17 mouse cellular contexts compared by ENCODE assay signal in the genomic region with DNA sequence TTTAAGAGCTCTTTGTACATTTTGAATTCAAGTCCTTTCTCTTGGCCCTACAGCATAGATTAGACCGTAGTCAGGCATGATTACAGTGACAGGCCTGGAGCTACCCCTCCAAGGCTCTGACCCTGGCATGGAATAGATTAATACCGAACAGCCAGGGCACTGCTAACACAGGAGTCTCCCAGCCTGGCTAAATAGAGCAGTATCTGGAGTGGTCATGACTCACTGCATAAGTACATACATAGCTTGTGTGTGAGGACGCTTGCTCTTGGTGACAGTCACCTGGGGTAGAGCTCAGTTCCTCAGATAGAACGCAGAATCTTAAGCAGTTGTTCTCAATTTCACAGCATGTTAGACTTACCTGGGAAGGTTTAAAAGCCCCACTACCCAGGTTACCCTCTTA.
"Had no signal": no experiment of that assay in that cellular context is flagged by ENCODE, and none has a peak within 500 bp of the region (broad histone marks: within the 10 kb centered on the region; RNA-seq: fewer than 3 reads in every experiment).

No protein-coding gene starts in this region.

- H3K27me3 ChIP-seq: intestine, embryonic 15.5 days; liver, embryonic 15.5 days; megakaryocyte, embryonic 14.5 days; midbrain, embryonic 15.5 days; neural tube, embryonic 12.5 days had no signal

- H3K9me3 ChIP-seq: intestine, embryonic 15.5 days; limb, embryonic 10.5 days; liver, embryonic 15.5 days; megakaryocyte, embryonic 14.5 days; midbrain, embryonic 15.5 days; neural tube, embryonic 12.5 days had no signal

- H3K4me3 ChIP-seq: intestine, embryonic 15.5 days; left cerebral cortex, adult 2 months; limb, embryonic 10.5 days; liver, embryonic 15.5 days; megakaryocyte, embryonic 14.5 days; midbrain, embryonic 15.5 days; neural tube, embryonic 12.5 days had no signal

- ATAC-seq: intestine, embryonic 15.5 days; midbrain, embryonic 15.5 days had no signal

- H3K4me2 ChIP-seq: intestine, embryonic 15.5 days; liver, embryonic 11.5 days; liver, embryonic 15.5 days; midbrain, embryonic 11.5 days; midbrain, embryonic 15.5 days; neural tube, embryonic 12.5 days had no signal

- H3K27ac ChIP-seq: intestine, embryonic 15.5 days; left cerebral cortex, adult 2 months; limb, embryonic 10.5 days; liver, embryonic 15.5 days; macrophage; midbrain, embryonic 15.5 days; neural tube, embryonic 12.5 days had no signal

- H3K36me3 ChIP-seq: intestine, embryonic 15.5 days; liver, embryonic 15.5 days; midbrain, embryonic 15.5 days; neural tube, embryonic 12.5 days had no signal

- H3K4me1 ChIP-seq: liver, embryonic 15.5 days had no signal

- DNase-seq: kidney, adult 18-20 months; kidney, postnatal 25 days; retina, postnatal 1 day; right cerebral cortex, postnatal 4 days; spleen, adult 18-20 months; thymus, adult 18-20 months; thymus, postnatal 14 days had no signal

- H3K9ac ChIP-seq: intestine, embryonic 15.5 days; liver, embryonic 15.5 days; midbrain, embryonic 15.5 days; neural tube, embryonic 12.5 days had no signal
